Mouse (Mus musculus) Muller cell, postnatal 12 days (primary cell): Measurements from ENCODE around the gene Med19.
"Not testable (repeated sequence)": the region's sequence is repeated elsewhere in the genome, so short reads cannot be mapped to it uniquely, and the experiment has no call there.

Experiments used
- DNase-seq: peaks from one replicate; pipeline ENCODE4 v3.0.0-alpha.2; 2015; ENCODE audit errors: inconsistent ontology term

Med19 gene

DNA sequence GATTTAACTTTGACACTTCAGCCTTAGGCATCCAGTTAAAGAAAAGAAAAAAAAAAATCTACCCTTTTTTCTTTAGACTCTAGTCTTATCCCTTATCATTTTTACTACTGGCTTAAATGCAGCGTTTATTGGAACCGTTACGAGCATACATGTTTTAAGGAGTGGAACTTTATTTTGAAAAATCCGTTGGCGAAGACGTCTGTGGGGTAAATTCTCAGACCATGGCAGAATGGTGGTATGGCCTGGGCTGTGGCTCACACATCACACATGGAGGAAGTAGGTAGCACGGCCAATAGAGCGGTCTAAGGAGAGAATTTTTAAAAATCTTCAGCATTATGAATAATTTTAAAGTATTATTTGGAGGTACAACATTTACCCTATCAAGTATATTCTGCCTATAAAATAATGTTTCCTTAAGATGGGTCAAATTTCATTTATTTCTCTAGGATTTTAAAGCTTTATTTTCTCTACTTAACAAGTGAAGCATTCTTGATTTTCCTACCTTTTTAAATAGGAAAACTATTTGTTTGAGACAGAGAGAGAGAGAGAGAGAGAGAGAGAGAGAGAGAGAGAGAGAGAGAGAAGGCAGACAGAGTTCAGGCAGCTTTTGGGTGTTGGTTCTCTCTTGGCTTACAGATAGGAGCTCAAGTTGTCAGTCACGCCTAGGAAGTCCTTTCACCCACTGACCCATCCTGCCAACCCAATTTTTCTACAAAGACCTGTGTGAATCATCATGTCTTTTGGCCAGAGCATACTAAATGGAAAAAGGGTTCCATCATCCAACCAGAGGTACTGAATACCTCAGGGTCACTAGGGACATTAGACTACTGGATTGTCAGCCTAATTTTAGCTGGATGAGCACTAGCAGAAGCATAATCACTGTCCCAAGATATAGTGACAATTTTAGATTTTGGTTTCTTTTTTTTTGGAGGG, 38.5 kb downstream of the Med19 start:
- DNase-seq, result peak; percentile 64

DNA sequence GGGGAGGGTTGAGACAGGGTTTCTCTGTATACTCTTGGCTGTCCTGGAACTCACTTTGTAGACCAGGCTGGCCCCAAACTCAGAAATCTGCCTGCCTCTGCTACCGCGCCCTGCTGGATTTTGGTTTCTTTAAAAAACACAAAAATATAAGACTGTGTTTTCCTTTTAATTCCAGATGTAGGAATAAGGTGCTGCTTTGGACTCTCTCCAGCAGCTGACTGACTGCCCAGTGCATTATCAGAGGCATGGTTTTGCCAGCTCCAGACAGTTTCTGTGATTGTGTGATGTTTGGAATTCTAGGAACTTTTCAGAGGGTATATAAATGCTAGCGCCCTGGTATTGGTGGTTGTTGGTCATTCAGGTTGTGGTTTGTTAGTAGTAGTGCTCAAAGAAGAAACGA, 39.2 kb downstream of the Med19 start:
- DNase-seq, result no peak

DNA sequence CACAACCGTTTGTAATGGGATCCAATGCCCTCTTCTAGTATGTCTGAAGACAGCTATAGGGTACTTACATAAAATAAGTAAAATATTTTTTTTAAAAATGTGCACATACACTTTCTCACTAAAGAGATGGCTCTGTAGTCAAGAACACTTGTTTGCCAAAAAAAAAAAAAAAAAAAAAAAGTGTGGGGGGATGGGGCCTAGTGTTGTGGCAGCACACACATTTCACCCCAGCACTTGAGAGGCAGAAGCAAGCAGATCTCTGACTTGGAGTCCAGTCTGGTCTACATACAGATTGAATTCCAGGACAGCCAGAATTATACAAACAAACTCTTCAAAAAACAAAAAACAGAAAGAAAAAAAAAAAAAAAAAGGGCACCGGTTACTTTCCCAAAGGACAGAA, 42.5 kb downstream of the Med19 start:
- DNase-seq, result no peak

DNA sequence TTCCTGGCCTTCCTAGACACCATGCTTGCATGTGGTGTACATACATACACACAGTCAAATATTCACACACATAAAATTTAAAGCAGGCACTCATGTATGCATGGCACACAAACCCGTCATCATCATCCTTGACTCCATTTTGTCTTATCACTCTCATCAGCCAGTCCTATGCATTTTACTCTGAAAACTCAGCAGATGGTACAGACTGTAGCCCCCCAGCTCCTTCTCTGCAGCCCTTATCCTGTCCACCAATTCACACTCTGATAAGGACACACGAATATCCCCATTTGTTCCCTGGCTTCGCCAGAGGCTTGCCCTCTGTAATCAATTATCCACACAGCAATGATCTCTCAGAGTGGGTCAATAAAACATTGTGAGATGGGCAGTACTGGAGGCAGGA, 43.0 kb downstream of the Med19 start:
- no peak for DNase-seq

DNA sequence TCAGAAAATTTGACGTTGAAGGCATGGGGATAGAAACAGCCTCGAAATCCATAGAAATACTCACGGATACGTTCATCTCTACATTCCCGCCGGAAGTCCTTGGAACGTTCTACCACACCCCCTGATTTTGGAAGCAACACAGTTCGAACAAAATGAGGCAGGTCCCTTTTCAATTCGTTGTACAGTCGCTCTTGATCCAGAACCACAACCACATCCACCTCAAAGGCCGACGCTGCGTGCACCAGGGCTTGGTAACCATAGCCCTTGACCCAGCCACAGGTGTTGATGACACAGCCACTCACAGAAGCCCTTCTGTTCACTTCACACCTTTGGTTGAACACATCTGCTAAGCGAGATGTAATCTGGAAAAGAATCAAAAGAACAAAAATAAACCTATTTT, 45.7 kb downstream of the Med19 start:
- DNase-seq, result no peak

DNA sequence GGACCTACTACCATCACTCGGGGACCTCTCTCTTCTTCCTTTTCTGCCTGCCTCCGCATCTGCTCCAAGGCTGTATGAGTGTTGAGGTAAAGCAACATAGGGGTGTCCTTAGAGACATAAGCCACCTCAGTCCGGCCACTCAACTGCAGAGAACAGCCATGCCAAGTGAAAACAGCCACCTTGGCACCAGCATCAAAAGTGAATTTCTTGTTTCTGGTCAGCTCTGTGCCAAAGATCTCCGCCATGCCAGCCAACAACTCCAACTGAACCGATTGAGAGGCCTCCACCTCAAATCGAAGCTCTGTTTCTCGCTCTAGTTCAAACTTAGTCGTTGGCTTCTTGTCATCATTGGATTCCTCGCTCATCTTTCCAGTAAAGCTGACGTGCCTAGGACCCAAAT, 47.6 kb downstream of the Med19 start:
- DNase-seq, result no peak

DNA sequence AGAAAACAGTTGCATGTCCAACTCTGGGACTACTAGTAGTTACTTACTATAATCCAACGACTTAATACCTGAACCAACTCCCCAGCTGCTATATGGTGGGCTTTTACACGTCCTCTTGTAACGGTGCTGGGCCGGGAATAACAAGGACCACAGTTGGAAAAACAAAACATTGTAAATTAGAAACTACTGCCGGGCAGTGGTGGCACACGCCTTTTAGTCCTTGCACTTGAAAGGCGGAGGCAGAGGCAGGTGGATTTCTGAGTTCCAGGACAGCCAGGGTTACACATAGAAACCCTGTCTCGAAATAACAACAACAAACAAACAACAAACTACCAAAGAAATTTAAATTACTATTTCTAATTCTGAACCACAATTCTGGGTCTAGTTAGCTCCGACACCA, 48.5 kb downstream of the Med19 start:
- DNase-seq, result no peak

DNA sequence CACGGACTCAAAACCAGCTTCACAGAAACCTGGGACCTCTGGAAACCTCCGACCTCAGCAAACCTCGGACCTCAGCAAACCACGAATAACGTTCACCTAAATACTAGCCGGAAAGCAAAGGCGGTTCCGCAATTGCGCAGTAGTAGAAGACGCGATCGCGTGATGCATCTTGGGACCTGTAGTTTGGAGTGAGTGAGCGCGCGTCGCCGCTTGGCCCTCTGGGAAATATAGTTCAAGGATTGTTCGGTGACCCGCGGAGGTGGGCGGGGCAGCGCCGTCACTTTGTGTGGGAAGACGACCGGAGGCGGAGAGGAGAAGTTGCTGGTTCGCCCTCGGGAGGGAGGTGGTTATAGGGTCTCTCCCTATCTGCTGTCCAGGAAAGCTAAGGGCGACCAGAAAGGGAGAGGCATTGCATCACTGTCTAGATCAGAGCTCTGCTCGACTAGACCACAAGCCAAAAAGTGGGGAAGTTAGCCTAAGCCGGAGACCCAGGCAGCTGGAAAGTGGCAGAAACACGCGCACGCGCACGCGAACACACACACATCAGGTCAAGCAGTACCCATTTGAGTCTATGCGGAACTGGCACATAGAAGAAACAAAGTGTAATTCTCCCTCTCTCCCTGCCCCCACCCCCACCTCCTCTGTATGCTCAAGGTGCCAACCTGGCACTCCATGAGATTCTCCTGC, 49.1 kb downstream of the Med19 start, which contains the start of gene Clp1:
Gene Clp1 (minus strand): TSS at position 179 of the 687 bp plus-strand sequence.
- peak; percentile 99 for DNase-seq

DNA sequence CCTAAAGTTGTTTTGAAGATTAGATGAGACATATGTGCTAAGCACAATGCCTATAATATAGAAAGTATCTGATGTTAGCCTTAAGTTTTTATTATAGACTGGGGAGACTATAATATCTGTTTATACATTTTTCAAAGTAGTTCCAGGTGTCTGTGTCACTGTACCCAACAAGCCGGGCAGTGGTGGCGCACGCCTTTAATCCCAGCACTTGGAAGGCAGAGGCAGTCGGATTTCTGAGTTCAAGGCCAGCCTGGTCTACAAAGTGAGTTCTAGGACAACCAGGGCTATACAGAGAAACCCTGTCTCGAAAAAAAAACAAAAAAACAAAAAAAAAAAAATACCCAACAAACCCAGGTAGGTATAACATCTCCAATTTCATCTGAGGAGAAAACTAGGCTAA, 50.0 kb downstream of the Med19 start:
- DNase-seq, result not testable (repeated sequence)

DNA sequence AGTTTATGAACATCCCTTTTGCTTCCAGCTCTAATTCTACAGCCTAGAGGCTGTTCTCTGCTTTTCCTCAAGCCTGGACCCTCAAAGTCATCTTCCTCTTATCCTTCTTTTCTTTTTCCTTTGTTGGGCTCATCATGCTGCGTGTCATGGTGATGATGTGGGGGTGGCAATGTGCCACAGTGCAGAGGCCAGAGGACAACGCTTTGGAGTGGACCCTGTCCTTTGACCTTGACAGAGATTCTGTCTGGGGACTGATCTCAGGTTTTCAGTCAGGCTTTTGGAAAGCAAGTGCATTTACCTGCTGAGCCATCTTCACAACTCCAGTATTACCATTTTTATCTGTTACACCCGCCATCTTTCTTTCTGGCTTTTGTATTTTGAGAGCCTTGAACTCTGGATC, 53.0 kb downstream of the Med19 start:
- DNase-seq, result no peak

DNA sequence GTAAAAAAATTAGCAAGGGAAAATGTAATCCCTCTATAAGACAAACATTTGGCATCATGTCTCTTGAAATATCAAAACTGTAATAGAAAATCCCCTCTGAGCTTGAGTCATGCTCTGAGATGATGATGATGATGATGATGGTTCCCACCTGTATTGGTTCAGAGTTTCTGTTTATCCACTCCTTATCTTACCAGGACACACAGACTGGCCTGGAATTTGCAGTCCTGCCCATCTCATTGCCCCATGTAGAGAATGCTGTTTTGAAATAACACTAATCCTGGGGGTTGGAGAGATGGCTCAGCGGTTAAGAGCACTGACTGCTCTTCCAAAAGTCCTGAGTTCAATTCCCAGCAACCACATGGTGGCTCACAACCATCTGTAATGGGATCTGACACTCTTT, 54.2 kb downstream of the Med19 start:
- DNase-seq, result no peak

DNA sequence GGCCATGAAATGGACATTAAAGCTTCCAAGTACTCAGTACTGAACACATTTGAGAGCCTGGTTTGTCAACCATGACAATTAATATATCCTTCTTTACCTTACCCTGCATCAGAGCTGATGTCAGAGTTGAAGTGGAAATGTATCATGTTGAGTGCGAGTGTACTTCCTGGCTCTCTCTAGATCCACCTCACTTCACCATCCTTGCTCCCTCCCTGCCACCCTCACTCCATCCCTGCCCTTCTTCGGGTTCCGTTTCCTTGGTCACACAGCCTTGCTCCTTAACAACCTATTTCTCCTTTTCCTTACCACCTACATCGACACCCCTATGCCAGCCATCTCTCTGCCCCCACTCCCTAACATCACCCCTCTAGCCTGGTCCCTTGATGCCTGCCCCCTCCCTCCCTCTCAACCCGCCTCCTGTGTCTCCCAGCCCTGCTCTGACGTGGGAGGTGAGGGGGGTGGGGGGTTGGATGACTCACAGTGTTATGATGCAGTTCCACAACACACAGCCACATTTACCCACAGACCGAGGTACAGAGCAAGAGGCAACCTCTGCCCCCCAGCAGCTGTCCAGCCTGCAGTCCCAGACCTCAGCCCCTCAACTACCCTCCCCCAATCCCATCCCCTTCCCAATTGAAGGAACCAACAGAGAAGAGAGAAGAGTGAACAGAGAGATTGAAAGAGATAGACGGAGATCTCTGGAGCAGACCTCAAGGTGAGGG, 55.5 kb downstream of the Med19 start, which contains the start of gene Ypel4:
Gene Ypel4 (plus strand): TSS at position 480 of the 722 bp plus-strand sequence.
- peak; percentile 95 for DNase-seq

DNA sequence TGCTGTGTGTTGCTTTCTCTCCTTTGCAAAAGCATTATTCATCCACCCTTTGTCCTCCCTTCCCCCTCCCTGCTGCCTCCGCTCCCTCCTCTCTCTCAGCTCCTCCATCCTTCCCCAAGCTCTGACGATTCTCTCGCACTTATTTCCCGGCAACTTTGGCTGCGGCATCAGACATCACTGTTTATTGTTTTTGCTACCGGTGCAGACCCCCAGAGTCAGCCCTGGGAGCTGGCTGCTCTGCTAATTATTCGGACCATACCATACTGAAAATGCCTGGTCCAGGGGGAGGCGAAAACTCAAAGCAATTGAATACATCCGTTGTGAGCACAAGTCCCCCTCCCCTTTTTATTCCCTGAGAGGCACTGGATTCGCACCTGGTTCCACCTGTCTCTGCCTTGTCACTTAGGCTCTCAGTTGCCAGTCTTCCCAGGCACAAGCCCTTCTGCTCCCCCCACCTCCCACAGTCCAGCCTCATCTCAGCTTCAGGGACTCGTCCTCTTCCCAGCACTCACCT, 56.2 kb downstream of the Med19 start:
- DNase-seq, result peak; percentile 49

DNA sequence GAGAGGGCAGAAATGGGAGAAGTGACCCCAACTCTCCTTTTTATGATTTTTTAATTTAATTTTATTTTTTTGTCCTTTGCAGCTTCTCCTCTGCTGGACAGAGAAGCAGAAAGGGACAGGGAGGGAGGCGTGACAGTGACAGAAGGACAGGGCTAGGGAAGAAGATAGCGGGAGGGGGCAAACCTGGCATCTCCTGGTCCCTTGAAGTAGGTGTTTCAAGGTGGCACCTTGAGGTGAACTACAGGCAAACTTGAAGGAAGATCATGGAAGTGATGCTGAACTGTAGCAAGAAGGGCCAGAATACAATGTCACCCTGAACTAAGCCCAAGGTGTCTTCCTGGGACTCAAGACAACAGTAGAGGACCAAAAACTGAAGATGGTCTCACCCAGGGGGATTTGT, 56.7 kb downstream of the Med19 start:
- no peak for DNase-seq

DNA sequence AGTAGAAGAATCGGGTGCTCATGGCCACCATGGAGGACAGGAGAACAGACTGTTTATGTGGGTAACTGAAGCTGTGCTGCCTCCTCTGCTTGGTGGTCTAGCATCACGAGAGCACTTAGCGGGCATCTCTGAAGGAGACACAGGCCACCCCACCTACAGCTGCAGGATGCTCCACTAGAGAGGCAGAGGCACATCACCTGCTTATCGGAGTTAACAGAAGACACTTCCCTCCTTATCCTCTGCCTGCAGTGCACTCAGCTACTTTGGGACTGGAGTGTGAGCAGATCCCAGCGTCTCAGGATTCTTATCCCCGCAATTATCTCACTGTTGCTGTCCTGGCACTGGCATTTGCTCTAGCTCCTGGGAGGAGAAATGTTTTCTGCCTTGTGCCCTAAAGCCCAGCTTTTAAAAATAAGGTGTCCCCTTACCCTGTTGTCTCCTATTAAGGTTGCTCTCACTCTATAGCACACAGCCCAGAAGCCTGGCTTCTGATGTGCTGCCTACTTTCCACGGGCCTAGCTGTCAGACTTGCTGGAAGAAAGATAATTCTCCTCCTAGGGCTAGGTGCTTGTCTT, 57.2 kb downstream of the Med19 start:
- no peak for DNase-seq

DNA sequence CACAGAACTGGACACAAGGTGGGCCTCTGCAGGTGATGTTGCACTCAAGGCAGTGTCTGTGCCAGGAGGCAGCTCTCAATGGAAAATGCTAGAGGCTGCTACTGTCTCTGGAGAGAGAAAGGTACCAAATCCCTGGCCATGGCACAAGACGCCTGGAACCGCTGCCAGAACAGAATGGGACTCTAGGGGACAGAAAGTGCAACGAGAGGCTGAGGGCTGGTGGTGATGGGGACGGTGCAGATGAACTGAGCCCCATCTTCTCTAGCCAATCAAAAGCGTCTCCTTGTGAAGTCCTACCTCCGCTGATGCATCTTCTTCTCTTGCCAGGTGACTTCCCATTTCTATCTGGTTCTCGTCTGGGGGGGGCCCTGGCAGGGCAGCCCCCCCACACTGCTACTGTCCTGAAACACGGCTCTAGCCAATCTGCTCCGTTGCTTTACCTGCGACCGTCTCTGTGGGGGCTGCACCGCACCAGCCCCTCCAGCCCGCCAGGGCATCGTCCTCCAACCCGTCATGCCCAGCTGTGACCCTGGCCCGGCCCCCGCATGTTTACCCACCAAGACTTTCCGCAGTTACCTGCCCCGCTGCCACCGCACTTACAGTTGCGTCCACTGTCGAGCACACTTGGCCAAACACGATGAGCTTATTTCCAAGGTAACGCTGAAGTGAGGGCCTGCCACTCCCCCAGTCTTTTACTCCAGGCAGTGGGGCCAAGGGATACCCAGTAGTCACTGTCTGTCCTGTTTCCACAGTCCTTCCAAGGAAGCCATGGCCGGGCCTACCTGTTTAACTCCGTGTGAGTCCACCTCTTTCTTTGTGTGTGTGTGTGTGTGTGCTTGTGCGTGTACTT, 58.3 kb downstream of the Med19 start:
- DNase-seq, result no peak

DNA sequence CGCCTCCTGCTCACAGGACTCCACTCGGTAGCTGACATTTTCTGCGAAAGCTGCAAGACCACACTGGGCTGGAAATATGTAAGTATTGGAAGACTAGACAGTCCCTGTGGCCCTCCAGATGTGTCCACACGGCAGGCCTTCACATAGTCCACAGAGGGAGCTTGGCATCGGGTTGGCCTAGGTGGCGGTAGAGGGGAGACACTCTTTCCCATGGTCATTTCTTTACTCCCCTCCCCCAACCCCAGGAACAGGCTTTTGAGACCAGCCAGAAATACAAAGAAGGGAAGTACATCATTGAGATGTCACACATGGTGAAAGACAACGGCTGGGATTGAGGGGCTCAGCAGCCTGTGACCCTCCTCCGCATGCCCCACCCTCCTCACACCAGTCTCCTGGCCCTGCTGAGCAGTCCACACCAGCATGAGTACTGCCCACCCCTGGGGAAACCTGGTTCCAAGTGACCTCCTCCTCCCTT, 59.3 kb downstream of the Med19 start:
- peak; percentile 58 for DNase-seq
